Mouse (Mus musculus): ENCODE results near the gene Nedd4. TPM values are rescaled to one million over a fixed set of nuclear protein-coding genes. Genes with fewer than 3 reads are reported as not detected.

Gene Nedd4
- polyA plus RNA-seq, 1 experiment from 2014 or later: 815 TPM

- Histone ChIP-seq H3K4me1 (ENCODE audit: control insufficient read depth, insufficient read depth, low read length) (peaks cover 17% of the 10 kb centered on the region), H3K4me3 (ENCODE audit: low read depth, low read length) (no peak overlapping the region), H3K27me3 (ENCODE audit: control insufficient read depth, insufficient read depth, low read length) (no peaks in the 10 kb centered on the region), H3K36me3 (ENCODE audit: control insufficient read depth, insufficient read depth, low read length) (no peaks in the 10 kb centered on the region), H3K9ac (ENCODE audit: low read length) (no peak overlapping the region), H3K4me2 (ENCODE audit: low read depth, severe bottlenecking) (no peak overlapping the region), H3K27ac (replicated peaks; ENCODE audit: low read depth, low read length) (peak overlapping the region; percentile 45; the same call in 1 of the 2 replicates), H3K9me3 (ENCODE audit: control insufficient read depth, low read length) (no peaks in the 10 kb centered on the region)
- 80% methylated on average over 6 of the region's 6 CpGs for WGBS
- DNase-seq (ENCODE audit: low spot score): no peak
- ATAC-seq (ENCODE audit: insufficient number of reproducible peaks, low FRiP score, low TSS enrichment, low read depth): no peak
These were observed 18.3 kb upstream of the Nedd4 start for GRCm38 (mm10) chr9:72643651-72644417.

- H3K9ac ChIP-seq (ENCODE audit: low read length): no peak overlapping the region
- WGBS: 48% methylated on average over 6 of the region's 6 CpGs
- H3K27me3 ChIP-seq (ENCODE audit: control insufficient read depth, insufficient read depth, low read length): no peaks in the 10 kb centered on the region
- DNase-seq (ENCODE audit: low spot score): no peak
- H3K4me1 ChIP-seq (ENCODE audit: control insufficient read depth, insufficient read depth, low read length): peaks cover 13% of the 10 kb centered on the region
- H3K4me2 ChIP-seq (ENCODE audit: low read depth, severe bottlenecking): no peak overlapping the region
- H3K9me3 ChIP-seq (ENCODE audit: control insufficient read depth, low read length): no peaks in the 10 kb centered on the region
- peak overlapping the region; percentile 45; the same call in 1 of the 2 replicates for H3K27ac ChIP-seq (replicated peaks; ENCODE audit: low read depth, low read length)
- no peaks in the 10 kb centered on the region for H3K36me3 ChIP-seq (ENCODE audit: control insufficient read depth, insufficient read depth, low read length)
- ATAC-seq (ENCODE audit: insufficient number of reproducible peaks, low FRiP score, low TSS enrichment, low read depth): no peak
- H3K4me3 ChIP-seq (ENCODE audit: low read depth, low read length): no peak overlapping the region
These were observed 17.6 kb upstream of the Nedd4 start for GRCm38 (mm10) chr9:72644418-72645110.

DNA sequence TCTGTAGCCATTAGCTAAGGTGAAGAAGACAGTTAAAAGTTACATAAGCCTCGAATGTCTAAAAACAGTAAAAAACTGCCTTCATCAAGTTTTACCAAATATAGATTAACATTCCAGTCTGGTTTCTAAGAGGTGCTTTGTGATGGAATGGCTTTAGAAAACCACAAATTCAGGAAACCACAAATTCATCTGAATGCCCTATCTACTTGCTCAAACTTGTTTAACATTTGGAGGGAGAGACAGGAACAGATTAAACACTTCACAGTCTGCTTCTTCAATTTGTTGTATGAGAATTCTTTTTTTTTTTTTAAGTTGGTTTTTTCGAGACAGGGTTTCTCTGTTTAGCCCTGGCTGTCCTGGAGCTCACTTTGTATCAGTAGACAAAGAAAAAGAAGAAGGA lies 12.4 kb upstream of the Nedd4 start:
- Histone ChIP-seq H3K9me3 (ENCODE audit: control insufficient read depth, low read length) (no peaks in the 10 kb centered on the region), H3K27ac (replicated peaks; ENCODE audit: low read depth, low read length) (no peak overlapping the region), H3K4me1 (ENCODE audit: control insufficient read depth, insufficient read depth, low read length) (peaks cover 12% of the 10 kb centered on the region), H3K36me3 (ENCODE audit: control insufficient read depth, insufficient read depth, low read length) (no peaks in the 10 kb centered on the region), H3K27me3 (ENCODE audit: control insufficient read depth, insufficient read depth, low read length) (no peaks in the 10 kb centered on the region), H3K4me2 (ENCODE audit: low read depth, severe bottlenecking) (no peak overlapping the region), H3K9ac (ENCODE audit: low read length) (no peak overlapping the region), H3K4me3 (ENCODE audit: low read depth, low read length) (no peak overlapping the region)
- ATAC-seq (ENCODE audit: insufficient number of reproducible peaks, low FRiP score, low TSS enrichment, low read depth) (no peak), DNase-seq (ENCODE audit: low spot score) (no peak)
- 67% methylated on average over 2 of the region's 2 CpGs for WGBS

- Histone ChIP-seq H3K4me1 (ENCODE audit: control insufficient read depth, insufficient read depth, low read length) (peaks cover 20% of the 10 kb centered on the region), H3K27me3 (ENCODE audit: control insufficient read depth, insufficient read depth, low read length) (no peaks in the 10 kb centered on the region), H3K9ac (ENCODE audit: low read length) (peak overlapping the region; percentile 47; the same call in 1 of the 2 replicates), H3K4me2 (ENCODE audit: low read depth, severe bottlenecking) (peak overlapping the region; percentile 28), H3K27ac (replicated peaks; ENCODE audit: low read depth, low read length) (peak overlapping the region; percentile 98), H3K9me3 (ENCODE audit: control insufficient read depth, low read length) (no peaks in the 10 kb centered on the region), H3K4me3 (ENCODE audit: low read depth, low read length) (no peak overlapping the region), H3K36me3 (ENCODE audit: control insufficient read depth, insufficient read depth, low read length) (no peaks in the 10 kb centered on the region)
- DNase-seq (ENCODE audit: low spot score): peak; percentile 77
- WGBS: 2% methylated on average over 8 of the region's 8 CpGs
- peak; percentile 85 for ATAC-seq (ENCODE audit: insufficient number of reproducible peaks, low FRiP score, low TSS enrichment, low read depth)
These were observed 9.2 kb upstream of the Nedd4 start for GRCm38 (mm10) chr9:72652961-72653360.

- ATAC-seq (ENCODE audit: insufficient number of reproducible peaks, low FRiP score, low TSS enrichment, low read depth): 0 out of 2 replicates have a peak, but pooled peaks have one; percentile 15
These were observed 8.6 kb upstream of the Nedd4 start for GRCm38 (mm10) chr9:72653533-72653932.

GRCm38 (mm10) chr9:72654593-72655242 lies 7.4 kb upstream of the Nedd4 start:
- H3K36me3 ChIP-seq (ENCODE audit: control insufficient read depth, insufficient read depth, low read length): no peaks in the 10 kb centered on the region
- H3K27ac ChIP-seq (replicated peaks; ENCODE audit: low read depth, low read length): no peak overlapping the region
- H3K4me2 ChIP-seq (ENCODE audit: low read depth, severe bottlenecking): no peak overlapping the region
- ATAC-seq (ENCODE audit: insufficient number of reproducible peaks, low FRiP score, low TSS enrichment, low read depth): no peak
- no peaks in the 10 kb centered on the region for H3K27me3 ChIP-seq (ENCODE audit: control insufficient read depth, insufficient read depth, low read length)
- no peak overlapping the region for H3K9ac ChIP-seq (ENCODE audit: low read length)
- 74% methylated on average over 6 of the region's 6 CpGs for WGBS
- H3K9me3 ChIP-seq (ENCODE audit: control insufficient read depth, low read length): no peaks in the 10 kb centered on the region
- no peak overlapping the region for H3K4me3 ChIP-seq (ENCODE audit: low read depth, low read length)
- H3K4me1 ChIP-seq (ENCODE audit: control insufficient read depth, insufficient read depth, low read length): peaks cover 20% of the 10 kb centered on the region
- peak; percentile 64 for DNase-seq (ENCODE audit: low spot score)

More at GRCm38 (mm10) chr9:72653533-72653932, 8.6 kb upstream of the Nedd4 start:
- Histone ChIP-seq H3K9me3 (ENCODE audit: control insufficient read depth, low read length) (no peaks in the 10 kb centered on the region), H3K36me3 (ENCODE audit: control insufficient read depth, insufficient read depth, low read length) (no peaks in the 10 kb centered on the region), H3K4me3 (ENCODE audit: low read depth, low read length) (no peak overlapping the region), H3K27ac (replicated peaks; ENCODE audit: low read depth, low read length) (peak overlapping the region; percentile 98), H3K27me3 (ENCODE audit: control insufficient read depth, insufficient read depth, low read length) (no peaks in the 10 kb centered on the region), H3K4me1 (ENCODE audit: control insufficient read depth, insufficient read depth, low read length) (peaks cover 20% of the 10 kb centered on the region), H3K9ac (ENCODE audit: low read length) (peak overlapping the region; percentile 47), H3K4me2 (ENCODE audit: low read depth, severe bottlenecking) (peak overlapping the region; percentile 28; the same call in 1 of the 2 replicates)
- 29% methylated on average over 4 of the region's 4 CpGs for WGBS
- DNase-seq (ENCODE audit: low spot score): peak; percentile 53

DNA sequence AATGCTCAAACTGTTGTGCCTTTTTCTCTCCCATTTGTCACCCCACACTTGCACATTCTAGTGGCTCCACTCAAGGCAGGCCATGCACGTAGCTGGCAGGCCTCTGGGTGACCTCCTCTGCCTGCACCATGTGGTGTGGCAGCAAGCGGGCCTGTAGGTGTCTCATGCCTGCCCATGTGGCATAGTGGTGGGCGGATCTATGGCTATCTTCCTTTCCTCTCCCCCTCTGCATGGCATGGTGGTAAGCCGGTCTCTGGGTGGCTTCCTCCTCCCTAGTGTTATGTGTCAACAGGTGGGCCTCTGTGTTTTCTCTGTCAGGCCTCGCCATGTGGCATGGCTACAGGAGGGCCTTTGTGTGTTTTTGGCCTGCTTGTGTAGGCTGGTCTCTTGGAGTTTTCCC lies 6.5 kb upstream of the Nedd4 start:
- H3K27me3 ChIP-seq (ENCODE audit: control insufficient read depth, insufficient read depth, low read length): no peaks in the 10 kb centered on the region
- no peak overlapping the region for H3K4me2 ChIP-seq (ENCODE audit: low read depth, severe bottlenecking)
- H3K4me3 ChIP-seq (ENCODE audit: low read depth, low read length): no peak overlapping the region
- H3K9me3 ChIP-seq (ENCODE audit: control insufficient read depth, low read length): no peaks in the 10 kb centered on the region
- no peak overlapping the region for H3K27ac ChIP-seq (replicated peaks; ENCODE audit: low read depth, low read length)
- DNase-seq (ENCODE audit: low spot score): no peak
- no peaks in the 10 kb centered on the region for H3K36me3 ChIP-seq (ENCODE audit: control insufficient read depth, insufficient read depth, low read length)
- no peak for ATAC-seq (ENCODE audit: insufficient number of reproducible peaks, low FRiP score, low TSS enrichment, low read depth)
- peaks cover 20% of the 10 kb centered on the region for H3K4me1 ChIP-seq (ENCODE audit: control insufficient read depth, insufficient read depth, low read length)
- WGBS: 80% methylated on average over 5 of the region's 5 CpGs
- H3K9ac ChIP-seq (ENCODE audit: low read length): no peak overlapping the region

DNA sequence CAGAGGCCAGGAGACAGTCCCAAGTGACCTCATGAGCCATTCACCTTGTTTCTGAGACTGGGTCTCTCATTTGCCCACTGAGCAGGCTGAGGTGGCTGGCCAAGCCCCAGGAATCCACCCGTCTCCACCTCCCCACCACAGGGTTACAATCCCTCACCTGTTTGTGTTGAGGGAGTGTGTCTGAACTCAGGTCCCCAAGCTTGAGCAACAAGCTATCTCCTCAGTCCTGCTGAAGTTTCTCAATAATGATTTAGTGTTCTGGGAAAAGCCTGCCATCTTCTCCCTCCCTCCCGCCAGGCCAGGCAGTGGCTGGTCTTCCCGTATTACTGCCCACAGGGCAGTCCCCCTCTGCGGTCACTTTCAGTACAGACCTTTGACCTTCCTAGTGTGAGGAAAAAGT lies 5.7 kb upstream of the Nedd4 start:
- H3K27me3 ChIP-seq (ENCODE audit: control insufficient read depth, insufficient read depth, low read length): no peaks in the 10 kb centered on the region
- WGBS: 35% methylated on average over 4 of the region's 4 CpGs
- no peak overlapping the region for H3K4me2 ChIP-seq (ENCODE audit: low read depth, severe bottlenecking)
- no peak overlapping the region; the same call in 1 of the 2 replicates for H3K9ac ChIP-seq (ENCODE audit: low read length)
- no peak overlapping the region for H3K27ac ChIP-seq (replicated peaks; ENCODE audit: low read depth, low read length)
- peaks cover 20% of the 10 kb centered on the region for H3K4me1 ChIP-seq (ENCODE audit: control insufficient read depth, insufficient read depth, low read length)
- no peaks in the 10 kb centered on the region for H3K9me3 ChIP-seq (ENCODE audit: control insufficient read depth, low read length)
- H3K4me3 ChIP-seq (ENCODE audit: low read depth, low read length): no peak overlapping the region
- DNase-seq (ENCODE audit: low spot score) (no peak), ATAC-seq (ENCODE audit: insufficient number of reproducible peaks, low FRiP score, low TSS enrichment, low read depth) (no peak)
- no peaks in the 10 kb centered on the region for H3K36me3 ChIP-seq (ENCODE audit: control insufficient read depth, insufficient read depth, low read length)
